Mouse (Mus musculus) liver, embryonic 14.5 days (tissue): ENCODE results near the gene Uckl1. TPM values are rescaled to one million over a fixed set of nuclear protein-coding genes. Genes with fewer than 3 reads are reported as not detected.
A peak's percentile ranks its signal among the peaks of the same experiment; 100 is the strongest.

Experiments
- ATAC-seq: fragments of 200-750 bp; cut with Nextera tagmentation; 2 replicates; pipeline ENCODE4 v1.8.0; 2017; ENCODE audit warnings: moderate number of reproducible peaks, mild to moderate bottlenecking, moderate library complexity; ENCODE audit not compliant: insufficient read depth
- DNase-seq, 3 experiments: peaks; one replicate each; pipeline ENCODE4 v3.0.0-alpha.2; 2012 to 2013; ENCODE audit warnings: low read depth in 3 of 3, low spot score in 3 of 3
- H3K27ac ChIP-seq: fragments of 300-500 bp; sonication (generic); 2 replicates; pipeline ENCODE4 v1.5.1; 2014; ENCODE audit warnings: moderate library complexity, mild to moderate bottlenecking, control low read depth, inconsistent platforms
- H3K27me3 ChIP-seq: fragments of 300-500 bp; sonication (generic); 2 replicates; pipeline ENCODE4 v1.6.1; 2014; ENCODE audit warnings: mild to moderate bottlenecking, low read length, moderate library complexity; ENCODE audit not compliant: control insufficient read depth, insufficient read depth
- H3K36me3 ChIP-seq: fragments of 300-500 bp; sonication (generic); replicated peaks from 2 replicates; pipeline ENCODE4 v1.6.1; 2014; ENCODE audit warnings: low read depth; ENCODE audit not compliant: control insufficient read depth, insufficient read depth
- H3K4me1 ChIP-seq, 2 experiments: fragments of 200-500 bp in 1 of 2; fragments of 300-500 bp in 1 of 2; sonication (generic) in 1 of 2; replicated peaks; 2 replicates each; pipeline ENCODE4 v1.6.1; 2012 to 2014; ENCODE audit warnings: antibody characterized with exemption in 1 of 2, inconsistent platforms in 1 of 2, low read length in 1 of 2; ENCODE audit not compliant: control insufficient read depth in 2 of 2, insufficient read depth in 2 of 2
- H3K4me2 ChIP-seq: fragments of 300-500 bp; sonication (generic); 2 replicates; pipeline ENCODE4 v1.6.1; 2014; ENCODE audit warnings: low read depth, mild to moderate bottlenecking, control low read depth, moderate library complexity
- H3K4me3 ChIP-seq, 2 experiments: fragments of 200-500 bp in 1 of 2; fragments of 300-500 bp in 1 of 2; sonication (generic) in 1 of 2; 2 replicates each; pipeline ENCODE4 v1.5.1; 2012 to 2014; ENCODE audit warnings: low read depth in 2 of 2, low read length in 2 of 2, mild to moderate bottlenecking in 2 of 2, control low read depth in 1 of 2, inconsistent platforms in 1 of 2, moderate library complexity in 1 of 2; ENCODE audit not compliant: insufficient read depth in 1 of 2
- H3K9ac ChIP-seq: fragments of 300-500 bp; sonication (generic); replicated peaks from 2 replicates; pipeline ENCODE4 v1.6.1; 2014; ENCODE audit warnings: mild to moderate bottlenecking, control low read depth, moderate library complexity
- H3K9me3 ChIP-seq: fragments of 300-500 bp; sonication (generic); 2 replicates; pipeline ENCODE4 v1.6.1; 2016; ENCODE audit warnings: low read length, mixed read lengths; ENCODE audit not compliant: control insufficient read depth
- CTCF ChIP-seq: IDR thresholded peaks from 2 replicates; pipeline ENCODE4 v1.5.1; 2016; ENCODE audit warnings: antibody characterized with exemption, low read depth, control low read depth
- EP300 ChIP-seq: IDR thresholded peaks from 2 replicates; pipeline ENCODE4 v1.6.1; 2016; ENCODE audit warnings: antibody characterized with exemption, low read depth
- WGBS: fragments of 180-500 bp; shearing (Covaris S2); extraction: QIAGEN DNeasy Blood & Tissue Kit; methylation state at CpG from one replicate; pipeline ENCODE4 v1.1.7; 2014; ENCODE audit not compliant: insufficient replicate concordance; 5-methylcytosine and 5-hydroxymethylcytosine counted together
- polyA plus RNA-seq, 2 experiments: library from polyadenylated mRNA; depleted of rRNA in 1 of 2; stranded (reverse) in 1 of 2; unstranded in 1 of 2; fragments of >200 nt; fragmentation: Nextera tagmentation in 1 of 2; extraction: Ambion mirVana in 1 of 2; gene quantifications; 2 replicates each; pipeline versions ENCODE4 v1.2.1 to v1.2.3; 2012 to 2014

Gene Uckl1
- polyA plus RNA-seq, 2 experiments, result 18.7 to 33.3 TPM

GRCm38 (mm10) chr2:181598454-181599351, 14.0 kb upstream of the Uckl1 start, which contains the start of gene Samd10:
Samd10 (minus strand) TSS chr2:181599212.
- peak within 1 kb of the TSS; percentile 83 for H3K4me2 ChIP-seq
- H3K9ac ChIP-seq, result peak within 1 kb of the TSS; percentile 45
- H3K27me3 ChIP-seq, result peaks cover 14% of the 10 kb centered on the region
- no peak for TF ChIP-seq CTCF
- TF ChIP-seq EP300, result no peak
- H3K36me3 ChIP-seq, result no peaks in the 10 kb centered on the region
- no peaks in the 10 kb centered on the region for H3K9me3 ChIP-seq
- WGBS, result under 1% methylated on average over 71 of the region's 71 CpGs
- H3K27ac ChIP-seq, result no peak within 1 kb of the TSS
- peak within 1 kb of the TSS; percentile 62 to 66 for H3K4me3 ChIP-seq
- no peak for DNase-seq
- ATAC-seq, result no peak
- H3K4me1 ChIP-seq, result peaks cover 14 to 21% of the 10 kb centered on the region in 2 experiments; a peak in 3 of 4 replicates

- no peak overlapping the region for H3K4me3 ChIP-seq
- DNase-seq (no peak), ATAC-seq (no peak)
- H3K36me3 ChIP-seq, result no peaks in the 10 kb centered on the region
- no peak overlapping the region for H3K4me2 ChIP-seq
- no peak for TF ChIP-seq EP300
- TF ChIP-seq CTCF, result no peak
- no peak overlapping the region for H3K27ac ChIP-seq
- no peak overlapping the region for H3K9ac ChIP-seq
- H3K27me3 ChIP-seq, result peaks cover 14% of the 10 kb centered on the region
- H3K9me3 ChIP-seq, result no peaks in the 10 kb centered on the region
- H3K4me1 ChIP-seq, result peaks cover 16 to 17% of the 10 kb centered on the region in 2 experiments; a peak in 3 of 4 replicates
- WGBS, result 41% methylated on average over 7 of the region's 7 CpGs
Measured at GRCm38 (mm10) chr2:181597378-181598061, 12.8 kb upstream of the Uckl1 start.

GRCm38 (mm10) chr2:181596221-181596960, 11.7 kb upstream of the Uckl1 start:
- ATAC-seq (no peak), DNase-seq (no peak)
- WGBS, result 50% methylated on average over 6 of the region's 6 CpGs
- peaks cover 14% of the 10 kb centered on the region for H3K27me3 ChIP-seq
- H3K4me2 ChIP-seq, result no peak overlapping the region
- TF ChIP-seq CTCF, result no peak
- TF ChIP-seq EP300, result no peak
- H3K9me3 ChIP-seq, result no peaks in the 10 kb centered on the region
- no peaks in the 10 kb centered on the region for H3K36me3 ChIP-seq
- H3K4me1 ChIP-seq, result peaks cover 14% of the 10 kb centered on the region in 2 experiments
- H3K4me3 ChIP-seq, result no peak overlapping the region
- no peak overlapping the region for H3K27ac ChIP-seq
- no peak overlapping the region for H3K9ac ChIP-seq

GRCm38 (mm10) chr2:181594946-181595696, 10.4 kb upstream of the Uckl1 start:
- no peak overlapping the region for H3K4me2 ChIP-seq
- WGBS, result 64% methylated on average over 4 of the region's 4 CpGs
- ATAC-seq (no peak), DNase-seq (no peak)
- peaks cover 15 to 17% of the 10 kb centered on the region in 2 experiments for H3K4me1 ChIP-seq
- no peak overlapping the region for H3K9ac ChIP-seq
- H3K36me3 ChIP-seq, result no peaks in the 10 kb centered on the region
- H3K9me3 ChIP-seq, result no peaks in the 10 kb centered on the region
- H3K27ac ChIP-seq, result no peak overlapping the region
- H3K4me3 ChIP-seq, result no peak overlapping the region
- peaks cover 14% of the 10 kb centered on the region for H3K27me3 ChIP-seq
- peak; percentile 70 for TF ChIP-seq CTCF
- no peak for TF ChIP-seq EP300
